Mouse (Mus musculus) adrenal gland, postnatal 10 days (tissue): ENCODE measurements at regions not wholly inside any gene's neighbourhood (a gene's known extent, or its start where the extent isn't known, plus 50 kb on each side); places are given as distances from the start of the nearest gene placed in this dataset.
A peak's percentile ranks its signal among the peaks of the same experiment; 100 is the strongest.

Experiments used
- DNase-seq: peaks from one replicate; pipeline ENCODE4 v3.0.0; 2021; ENCODE audit warnings: mixed read lengths

DNA sequence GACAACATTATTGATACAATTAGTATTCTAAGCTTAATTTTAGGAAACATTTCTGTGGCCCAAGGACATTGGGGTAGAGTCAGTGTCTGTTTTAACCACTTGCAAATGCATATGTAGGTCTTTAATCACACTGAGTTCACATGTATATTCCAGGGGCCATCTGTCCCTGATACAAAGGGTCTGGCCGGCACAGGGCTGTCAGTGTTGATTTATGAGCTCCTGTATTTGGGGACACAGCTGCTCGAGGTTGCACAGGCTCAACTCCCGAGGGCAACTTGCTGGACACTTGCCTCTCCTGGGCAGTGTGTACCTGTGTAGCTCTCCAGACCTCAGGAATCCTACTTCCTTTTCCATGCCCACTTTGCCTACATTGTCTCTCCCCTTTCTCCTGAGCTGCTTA, 221.0 kb downstream of the Abcc12 start:
- DNase-seq: no peak

DNA sequence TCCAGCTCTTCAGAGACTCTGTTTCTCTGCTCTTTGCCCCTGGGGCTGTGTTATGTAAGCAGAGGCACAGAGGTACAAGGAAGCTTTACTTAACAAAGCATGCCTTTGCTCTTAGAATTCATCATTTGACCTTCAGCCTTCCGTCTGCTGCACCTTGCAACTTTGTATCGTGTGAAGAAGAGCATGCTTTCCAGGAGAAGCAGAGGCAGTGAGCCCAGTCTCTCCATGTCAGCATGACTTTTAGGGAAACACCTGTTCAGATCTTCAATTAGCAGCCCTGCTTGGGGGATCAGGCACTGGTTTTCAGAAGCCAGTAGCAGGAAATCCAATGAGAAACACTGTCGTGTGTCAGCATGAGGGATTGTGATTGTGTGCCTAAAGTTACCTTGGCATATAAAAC, 226.7 kb downstream of the Abcc12 start:
- DNase-seq: no peak

DNA sequence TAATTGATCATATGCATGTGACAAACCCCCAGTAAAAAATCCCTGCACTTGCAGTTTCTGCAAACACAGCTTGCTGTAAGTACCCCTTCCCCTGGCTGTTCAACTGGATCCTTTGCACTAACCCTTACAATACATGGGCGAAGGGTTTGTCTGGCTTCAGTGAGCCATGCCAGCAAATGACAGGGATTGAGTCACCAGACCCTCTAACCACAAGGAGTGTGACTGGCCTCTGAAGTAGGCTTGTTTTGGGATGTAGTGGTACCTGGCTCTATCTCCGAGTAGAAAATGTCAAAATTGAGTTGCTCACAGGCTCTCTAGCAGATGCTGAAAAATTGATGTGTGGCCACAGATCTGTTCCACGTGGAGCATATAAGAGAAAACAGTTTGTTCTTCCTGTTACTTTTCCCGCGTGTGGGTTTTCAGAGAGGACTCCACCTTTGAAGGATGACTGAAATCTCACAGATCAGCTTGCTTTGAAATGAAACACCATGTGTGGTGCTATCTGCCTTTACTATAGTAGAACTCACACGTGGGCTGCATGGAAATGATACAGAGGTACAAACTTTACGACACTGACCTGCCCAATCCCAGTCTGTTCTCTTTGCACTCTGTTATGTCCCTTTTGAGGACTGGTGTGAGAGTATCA, 228.8 kb downstream of the Abcc12 start:
- DNase-seq: no peak

- DNase-seq: no peak
These were observed 230.4 kb downstream of the Abcc12 start for GRCm38 (mm10) chr8:86350128-86350527.

GRCm38 (mm10) chr8:86342016-86342684, 238.3 kb downstream of the Abcc12 start:
- no peak for DNase-seq

- DNase-seq: no peak
These were observed 241.8 kb downstream of the Abcc12 start for GRCm38 (mm10) chr8:86338574-86339264.

GRCm38 (mm10) chr8:86331383-86331782, 249.1 kb downstream of the Abcc12 start:
- DNase-seq: no peak

DNA sequence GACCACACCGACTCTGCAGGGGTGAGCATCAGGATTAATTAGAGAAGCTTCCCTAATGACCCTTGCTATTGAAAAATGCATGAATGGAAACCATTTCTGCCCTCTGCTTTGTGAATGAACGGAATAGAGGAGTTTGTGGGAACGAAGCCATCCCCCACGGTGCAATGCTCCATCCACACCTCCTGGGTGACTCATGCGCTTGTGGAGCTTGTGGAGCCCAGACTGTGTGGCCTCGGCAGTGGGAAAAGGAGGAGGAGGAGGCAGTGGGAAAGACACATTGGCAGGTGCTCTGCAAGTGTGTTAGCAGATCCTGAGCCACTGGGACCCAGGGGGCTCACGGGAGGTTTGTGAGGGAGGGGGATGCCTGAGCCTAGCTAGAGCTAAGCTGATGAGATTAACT, 251.9 kb downstream of the Abcc12 start:
- DNase-seq: peak; percentile 58

DNA sequence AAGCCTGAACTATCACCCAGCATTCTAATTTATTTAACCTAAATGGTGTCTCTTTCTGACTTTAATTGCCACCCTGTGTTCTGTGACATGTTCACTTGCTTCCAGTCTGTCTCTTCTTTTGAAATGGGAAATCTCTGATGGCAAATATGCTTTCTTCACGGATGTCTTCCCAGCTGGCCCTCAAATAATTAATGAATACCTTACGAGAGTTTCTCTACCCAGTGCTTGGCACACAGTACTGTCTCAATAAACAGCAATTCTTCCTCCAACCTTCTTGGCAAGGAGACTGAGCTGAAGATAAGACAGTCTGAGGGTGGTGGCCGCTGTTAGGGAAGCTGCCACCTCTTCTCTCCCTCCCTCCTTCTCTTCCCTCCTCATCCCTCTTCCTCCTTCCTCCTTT, 252.5 kb downstream of the Abcc12 start:
- DNase-seq: no peak

GRCm38 (mm10) chr8:86325040-86325439, 255.4 kb downstream of the Abcc12 start:
- peak; percentile 33 for DNase-seq

GRCm38 (mm10) chr8:86324542-86324941, 255.9 kb downstream of the Abcc12 start:
- no peak for DNase-seq

- DNase-seq: no peak
These were observed 256.7 kb downstream of the Abcc12 start for GRCm38 (mm10) chr8:86323823-86324222.

DNA sequence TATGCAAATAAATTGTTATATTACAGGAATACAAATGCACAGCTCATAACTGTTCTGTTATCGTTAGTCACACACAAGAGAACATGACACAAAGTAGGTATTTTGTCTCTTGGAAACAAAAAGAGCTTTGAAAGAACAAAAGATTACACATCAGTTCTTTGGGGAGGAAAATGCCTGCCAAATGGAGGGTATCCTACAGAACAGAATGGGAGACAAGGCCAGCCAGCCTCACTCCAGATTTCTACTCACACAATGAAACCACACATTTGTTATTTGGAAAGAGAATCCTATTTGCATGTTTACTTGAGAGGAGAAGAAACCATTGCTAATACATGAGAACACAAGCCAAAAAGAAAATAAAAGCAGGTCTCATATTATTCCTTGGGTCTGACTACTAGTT, 258.0 kb downstream of the Abcc12 start:
- DNase-seq: no peak

GRCm38 (mm10) chr8:86320938-86321337, 259.5 kb downstream of the Abcc12 start:
- DNase-seq: no peak

- DNase-seq: no peak
These were observed 262.0 kb downstream of the Abcc12 start for GRCm38 (mm10) chr8:86318531-86318930.

GRCm38 (mm10) chr8:86316236-86316635, 264.2 kb downstream of the Abcc12 start:
- DNase-seq: no peak

DNA sequence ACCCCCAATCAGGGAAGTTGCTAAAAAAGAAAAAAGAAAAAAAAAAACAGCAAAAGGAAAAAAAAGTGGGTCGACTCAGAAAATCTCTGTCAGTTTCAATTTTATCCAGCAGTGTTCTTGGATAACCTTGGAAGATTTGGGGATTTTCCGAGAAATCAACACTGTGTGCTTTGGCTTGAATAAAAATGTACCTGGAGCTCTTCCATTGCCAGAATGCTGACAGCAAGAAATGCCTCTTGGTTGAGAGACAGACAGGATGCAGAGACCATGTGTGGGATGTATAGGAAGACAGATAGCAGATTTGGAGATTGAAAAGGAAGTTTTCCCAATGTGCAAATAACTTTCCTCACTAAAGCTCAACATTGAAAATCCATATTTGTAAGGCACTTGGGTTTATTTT, 271.0 kb downstream of the Abcc12 start:
- no peak for DNase-seq

- peak; percentile 46 for DNase-seq
These were observed 273.1 kb downstream of the Abcc12 start for GRCm38 (mm10) chr8:86307339-86307738.

- no peak for DNase-seq
These were observed 278.5 kb downstream of the Abcc12 start for GRCm38 (mm10) chr8:86301885-86302509.

GRCm38 (mm10) chr8:86288713-86289384, 291.6 kb downstream of the Abcc12 start:
- DNase-seq: no peak

- no peak for DNase-seq
These were observed 297.6 kb downstream of the Abcc12 start for GRCm38 (mm10) chr8:86282922-86283321.

DNA sequence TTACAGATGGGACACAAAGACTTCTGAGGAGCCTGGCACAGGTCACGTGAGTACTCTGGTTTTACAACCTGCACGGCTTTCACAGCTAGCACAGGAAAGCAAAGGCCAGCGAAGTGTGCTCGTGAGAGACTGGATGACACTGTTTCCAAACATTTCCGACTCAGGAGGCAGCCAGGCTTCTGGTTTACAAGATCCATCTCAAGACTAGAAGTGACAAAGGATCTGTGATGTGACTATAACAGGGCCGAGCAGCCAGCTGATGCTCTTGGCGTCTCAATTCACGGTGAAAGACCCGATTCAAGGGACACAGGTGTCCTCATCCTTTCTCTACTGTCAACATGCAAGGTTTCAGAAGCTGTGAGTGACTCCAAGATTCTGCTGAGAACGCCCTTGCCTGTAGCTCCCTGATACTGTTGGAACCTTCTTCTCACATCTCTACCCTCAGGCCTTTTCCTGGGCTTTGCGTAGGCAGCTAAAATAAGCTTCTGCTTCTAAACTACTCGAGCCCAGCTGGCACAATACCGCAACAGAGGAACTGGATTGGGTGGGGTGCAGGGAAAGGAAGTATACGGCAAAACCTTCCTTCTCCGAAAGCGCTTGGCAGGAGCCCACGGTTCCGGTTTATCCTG, 300.3 kb downstream of the Abcc12 start:
- no peak for DNase-seq
